Mouse (Mus musculus) kidney, adult 2 months (tissue): ENCODE data around the gene B3galnt1. TPM values are rescaled to one million over a fixed set of nuclear protein-coding genes. Genes with fewer than 3 reads are reported as not detected.

Source experiments
- DNase-seq: peaks from one replicate; pipeline ENCODE4 v3.0.0; 2021
- H3K27ac ChIP-seq: fragments of 200-500 bp; 2 replicates; pipeline ENCODE4 v1.5.1; 2012; ENCODE audit warnings: low read depth, low read length, control low read depth, inconsistent platforms; ENCODE audit not compliant: insufficient read depth
- H3K27me3 ChIP-seq: fragments of 200-500 bp; replicated peaks from 2 replicates; pipeline ENCODE4 v1.6.1; 2012; ENCODE audit warnings: mild to moderate bottlenecking, moderate library complexity, low read length, inconsistent platforms; ENCODE audit not compliant: control insufficient read depth, insufficient read depth
- H3K36me3 ChIP-seq: fragments of 200-500 bp; 2 replicates; pipeline ENCODE4 v1.6.1; 2012; ENCODE audit warnings: mild to moderate bottlenecking, moderate library complexity, low read length, inconsistent platforms; ENCODE audit not compliant: control insufficient read depth, insufficient read depth
- H3K4me1 ChIP-seq: fragments of 200-500 bp; 2 replicates; pipeline ENCODE4 v1.6.1; 2011; ENCODE audit warnings: low read length; ENCODE audit not compliant: control insufficient read depth, insufficient read depth
- H3K4me3 ChIP-seq: fragments of 200-500 bp; 2 replicates; pipeline ENCODE4 v1.5.1; 2011; ENCODE audit warnings: mild to moderate bottlenecking, low read depth, low read length, control low read depth; ENCODE audit not compliant: insufficient read depth
- CTCF ChIP-seq: fragments of 200-500 bp; conservative IDR thresholded peaks from 2 replicates; pipeline ENCODE4 v1.5.1; 2011; ENCODE audit warnings: low read depth, mild to moderate bottlenecking, control low read depth, low read length, moderate library complexity, mixed read lengths; ENCODE audit not compliant: insufficient read depth, insufficient read length
- POLR2A ChIP-seq: fragments of 200-500 bp; IDR thresholded peaks from one replicate; pipeline ENCODE4 v1.6.1; 2011; ENCODE audit warnings: low read depth, low read length, control low read depth
- WGBS: fragments of 180-500 bp; shearing (Covaris S2); methylation state at CpG from one replicate; pipeline ENCODE4 v1.1.7; 2018; 5-methylcytosine and 5-hydroxymethylcytosine counted together
- polyA plus RNA-seq: library from polyadenylated mRNA; depleted of rRNA; stranded (reverse); fragments of >200 nt; gene quantifications from 2 replicates; pipeline ENCODE4 v1.2.3, GENCODE M21; 2012

The B3galnt1 gene
- polyA plus RNA-seq, 1 experiment = 28.3 TPM

DNA sequence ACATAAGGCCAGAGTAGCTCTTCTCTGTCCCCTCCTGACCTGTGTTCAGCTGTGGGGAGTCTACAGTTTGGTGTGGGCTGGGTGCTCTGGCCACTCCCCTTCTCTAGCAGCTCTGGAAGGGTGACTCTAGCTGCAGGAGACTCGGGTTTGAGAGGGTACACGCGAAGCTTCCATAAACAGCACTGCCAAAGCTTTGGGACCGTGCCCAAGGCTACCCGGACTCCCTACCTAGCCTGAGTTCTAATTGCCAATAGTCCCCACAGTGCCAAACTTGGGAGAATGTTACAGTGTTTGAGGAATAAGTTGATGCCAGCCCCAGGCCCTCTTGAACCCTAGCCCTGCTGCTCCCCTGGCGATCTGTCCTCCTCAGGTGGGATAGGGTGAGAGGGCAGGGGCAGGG lies 43.2 kb downstream of the B3galnt1 start:
- whole genome bisulfite sequencing = 68% methylated on average over 6 of the region's 6 CpGs
- DNase-seq = no peak
- Histone ChIP-seq H3K27ac (no peak overlapping the region), H3K36me3 (no peaks in the 10 kb centered on the region), H3K27me3 (no peaks in the 10 kb centered on the region), H3K4me1 (peaks cover 8% of the 10 kb centered on the region; the same call in 1 of the 2 replicates), H3K4me3 (no peak overlapping the region)
- no peak for TF ChIP-seq POLR2A
- TF ChIP-seq CTCF = no peak

DNA sequence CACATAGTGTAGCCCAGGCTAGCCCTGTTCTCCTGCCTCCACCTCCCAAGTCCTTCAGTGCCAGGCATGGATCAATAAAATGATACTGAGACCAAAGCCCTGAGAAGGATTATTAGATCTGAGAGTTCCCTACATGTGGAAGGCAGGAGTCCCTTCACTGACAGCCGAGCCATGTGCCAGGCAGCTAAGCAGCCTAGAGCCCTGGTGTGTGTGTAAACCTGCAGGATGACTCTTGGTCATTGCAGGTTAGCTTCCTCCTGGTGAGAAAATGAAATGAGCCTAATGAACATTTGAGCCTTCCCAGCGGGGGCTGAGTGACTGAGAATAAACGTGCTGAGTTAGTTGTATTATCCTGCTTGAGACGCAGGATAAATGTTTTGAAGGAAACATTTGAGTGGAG lies 49.2 kb downstream of the B3galnt1 start:
- DNase-seq = no peak

DNA sequence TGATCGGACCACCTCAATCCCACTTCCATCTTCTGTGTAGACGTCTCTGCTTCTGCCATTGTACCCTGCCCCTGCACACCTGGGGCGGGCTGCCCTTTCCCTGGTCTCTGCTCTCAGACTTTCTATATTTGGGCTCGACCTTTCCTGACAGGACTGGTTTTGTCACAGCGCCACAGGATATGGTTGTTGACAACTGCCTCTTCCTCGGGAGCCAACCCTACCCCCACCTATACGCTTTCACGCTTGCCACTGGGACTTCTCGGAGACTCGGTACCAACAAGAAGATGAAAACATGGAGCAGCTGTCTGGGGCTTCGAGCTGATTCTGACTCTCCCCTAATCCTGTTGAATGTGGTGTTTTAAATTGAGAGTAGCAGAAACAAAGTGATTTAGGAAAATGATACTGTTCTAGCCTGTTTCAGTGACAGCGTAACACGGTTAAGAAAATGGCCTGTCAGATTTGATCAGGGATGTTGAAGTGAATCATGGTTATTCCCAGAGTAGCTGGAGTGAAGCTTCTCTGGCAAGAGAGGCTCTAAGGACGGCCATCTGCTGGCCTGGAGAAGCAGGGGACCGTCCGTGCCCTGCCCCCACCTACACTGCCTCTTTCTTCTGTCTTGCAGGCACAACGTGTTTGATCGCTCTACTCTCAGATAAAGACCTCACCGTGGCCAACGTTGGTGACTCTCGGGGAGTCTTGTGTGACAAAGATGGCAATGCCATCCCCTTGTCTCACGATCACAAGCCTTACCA lies 49.9 kb downstream of the B3galnt1 start:
- 76% methylated on average over 22 of the region's 22 CpGs for WGBS
- Histone ChIP-seq H3K27ac (no peak overlapping the region), H3K4me3 (no peak overlapping the region)

More for the DNA sequence above, 49.2 kb downstream of the B3galnt1 start:
- Histone ChIP-seq H3K27me3 (no peaks in the 10 kb centered on the region), H3K27ac (no peak overlapping the region), H3K4me1 (no peaks in the 10 kb centered on the region), H3K4me3 (no peak overlapping the region), H3K36me3 (no peaks in the 10 kb centered on the region)
- WGBS = 80% methylated on average over 4 of the region's 4 CpGs
- TF ChIP-seq POLR2A (no peak), CTCF (no peak)

DNA sequence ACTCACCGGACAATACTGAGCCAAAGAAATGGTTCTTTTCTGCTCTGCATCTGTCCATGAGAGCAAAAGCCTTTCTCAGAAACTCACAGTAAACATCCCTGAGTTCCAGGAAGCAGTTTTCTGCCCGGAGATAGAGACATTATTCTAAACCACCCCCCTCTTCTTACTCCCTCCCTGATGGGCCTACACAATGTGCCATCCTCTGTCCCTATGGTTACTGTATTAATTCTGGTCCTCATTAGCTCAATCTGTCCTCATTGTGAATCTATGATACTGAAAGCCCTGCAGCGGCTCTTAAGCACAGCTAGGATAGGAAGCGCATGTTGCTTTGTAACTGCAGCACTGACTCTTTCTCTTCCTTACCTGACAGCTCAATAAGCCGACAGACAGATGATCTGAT lies 53.7 kb downstream of the B3galnt1 start:
- TF ChIP-seq POLR2A (no peak), CTCF (no peak)
- 90% methylated on average over 5 of the region's 5 CpGs for WGBS
- Histone ChIP-seq H3K4me1 (no peaks in the 10 kb centered on the region), H3K36me3 (no peaks in the 10 kb centered on the region), H3K27me3 (no peaks in the 10 kb centered on the region), H3K27ac (no peak overlapping the region), H3K4me3 (no peak overlapping the region)
- DNase-seq = no peak

More for the DNA sequence above, 49.9 kb downstream of the B3galnt1 start:
- peak; percentile 23 for DNase-seq
- H3K36me3 ChIP-seq = no peaks in the 10 kb centered on the region
- H3K27me3 ChIP-seq = no peaks in the 10 kb centered on the region
- no peaks in the 10 kb centered on the region for H3K4me1 ChIP-seq
- TF ChIP-seq CTCF (no peak), POLR2A (no peak)

DNA sequence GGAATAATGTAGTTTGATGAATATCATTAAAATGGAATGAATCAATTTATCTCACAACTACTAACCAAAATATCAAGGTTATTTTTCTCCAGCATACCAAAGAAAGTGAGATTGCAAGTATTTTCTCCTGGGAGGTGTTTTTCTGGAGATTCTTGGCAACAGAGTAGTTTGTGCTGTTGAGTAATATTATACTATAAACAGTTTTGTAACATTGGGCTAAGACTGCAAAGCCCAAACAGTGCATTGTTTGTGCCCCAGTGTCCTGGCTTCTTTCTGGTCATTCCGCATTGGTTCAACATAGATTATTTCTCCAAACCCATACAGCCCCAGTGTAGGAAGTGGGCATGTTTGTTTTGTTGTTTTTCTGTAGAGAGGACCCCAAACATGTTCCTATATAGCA lies 55.0 kb downstream of the B3galnt1 start:
- H3K4me3 ChIP-seq = no peak overlapping the region
- no peaks in the 10 kb centered on the region for H3K36me3 ChIP-seq
- no peak overlapping the region for H3K27ac ChIP-seq
- H3K27me3 ChIP-seq = no peaks in the 10 kb centered on the region
- H3K4me1 ChIP-seq = no peaks in the 10 kb centered on the region
- no peak for TF ChIP-seq POLR2A
- DNase-seq = no peak
- 95% methylated on average over 1 of the region's 1 CpGs for WGBS

DNA sequence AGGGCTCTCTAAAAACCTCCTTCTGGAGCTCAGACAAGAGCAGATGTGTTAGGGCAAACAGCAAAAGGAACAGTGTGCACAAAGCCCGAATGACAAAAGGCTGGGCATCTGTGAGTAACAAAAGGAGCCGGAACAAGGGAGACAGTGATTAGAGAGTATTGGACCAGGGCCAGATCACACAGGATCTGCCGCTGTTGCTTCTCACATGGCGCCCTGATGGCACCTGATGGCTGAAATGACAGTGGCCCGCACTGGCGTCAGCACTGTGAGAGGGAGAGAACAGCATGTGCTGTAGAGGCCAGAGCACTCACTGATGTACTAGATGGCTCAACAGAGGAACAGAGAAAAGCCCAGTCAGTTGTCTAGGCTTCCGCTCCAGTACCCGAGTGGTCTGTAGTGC lies 55.8 kb downstream of the B3galnt1 start:
- TF ChIP-seq CTCF (no peak), POLR2A (no peak)
- H3K27ac ChIP-seq = no peak overlapping the region
- DNase-seq = no peak
- WGBS = 84% methylated on average over 8 of the region's 8 CpGs
- no peaks in the 10 kb centered on the region for H3K4me1 ChIP-seq
- no peaks in the 10 kb centered on the region for H3K27me3 ChIP-seq
- H3K4me3 ChIP-seq = no peak overlapping the region
- H3K36me3 ChIP-seq = no peaks in the 10 kb centered on the region

DNA sequence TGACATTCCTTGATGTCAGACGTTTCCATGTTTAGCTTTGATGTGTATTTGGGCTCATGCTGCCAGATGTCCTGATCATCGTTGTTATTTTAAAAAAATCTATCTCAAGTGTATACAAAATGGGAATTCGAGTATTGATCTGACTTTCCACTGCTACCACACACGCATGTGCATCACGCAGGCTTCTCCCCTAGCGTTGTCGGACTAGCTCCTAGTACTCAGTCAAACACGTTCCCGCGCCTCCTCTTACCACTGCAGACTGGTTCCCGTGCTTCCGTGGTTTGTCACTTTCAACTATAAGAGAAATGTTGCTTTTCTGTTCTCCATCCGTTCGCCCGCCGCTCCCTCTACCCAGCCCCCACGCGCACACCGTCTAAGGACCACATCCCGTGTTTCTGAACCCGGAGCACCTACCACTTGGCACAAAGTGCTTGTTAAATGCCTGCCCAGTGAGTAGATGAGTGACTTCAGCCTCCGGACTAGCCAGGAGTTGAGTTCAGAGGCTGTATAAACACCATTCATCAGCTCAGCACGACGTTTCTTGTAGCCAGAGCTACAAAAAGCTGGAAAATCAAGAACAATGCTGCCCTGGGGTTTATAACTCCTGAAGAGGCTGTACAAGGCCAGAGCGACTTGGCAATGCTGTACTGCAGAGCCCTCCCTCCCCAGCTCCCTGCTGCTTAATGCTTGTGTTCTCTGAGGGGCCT lies 62.7 kb downstream of the B3galnt1 start:
- Histone ChIP-seq H3K4me1 (no peaks in the 10 kb centered on the region), H3K27me3 (no peaks in the 10 kb centered on the region), H3K27ac (no peak overlapping the region), H3K4me3 (no peak overlapping the region), H3K36me3 (no peaks in the 10 kb centered on the region)
- WGBS = 70% methylated on average over 25 of the region's 25 CpGs
- TF ChIP-seq POLR2A (no peak), CTCF (no peak)
- no peak for DNase-seq
